Mouse (Mus musculus): ENCODE measurements around the gene Slc44a4. TPM values are rescaled to one million over a fixed set of nuclear protein-coding genes. Genes with fewer than 3 reads are reported as not detected.
"Not testable (repeated sequence)": the region's sequence is repeated elsewhere in the genome, so short reads cannot be mapped to it uniquely, and the experiment has no call there.

Slc44a4 gene
- polyA plus RNA-seq, 1 experiment, result 0.07 TPM

- TF ChIP-seq CTCF (IDR thresholded peaks at IDR 0.05; ENCODE audit: borderline replicate concordance, extremely low read depth, insufficient read depth, insufficient read length) (no peak), POLR2A (IDR thresholded peaks at IDR 0.05; ENCODE audit: borderline replicate concordance, extremely low read depth, insufficient read depth, insufficient read length, poor library complexity, severe bottlenecking) (0 out of 2 replicates have a peak, but pooled peaks have one; percentile 12)
- DNase-seq (ENCODE audit: low read depth), result peak; percentile 2
Measured at GRCm38 (mm10) chr17:34949553-34949969, 35.3 kb downstream of the Slc44a4 start.

GRCm38 (mm10) chr17:34950514-34951455 is 36.5 kb downstream of the Slc44a4 start:
- peak; percentile 18 for DNase-seq (ENCODE audit: low read depth)
- TF ChIP-seq CTCF (IDR thresholded peaks at IDR 0.05; ENCODE audit: borderline replicate concordance, extremely low read depth, insufficient read depth, insufficient read length), result peak; percentile 19; the same call in 1 of the 2 replicates
- no peak for TF ChIP-seq POLR2A (IDR thresholded peaks at IDR 0.05; ENCODE audit: borderline replicate concordance, extremely low read depth, insufficient read depth, insufficient read length, poor library complexity, severe bottlenecking)

GRCm38 (mm10) chr17:34951636-34952377 is 37.5 kb downstream of the Slc44a4 start:
- DNase-seq (ENCODE audit: low read depth), result peak; percentile 43
- no peak for TF ChIP-seq POLR2A (IDR thresholded peaks at IDR 0.05; ENCODE audit: borderline replicate concordance, extremely low read depth, insufficient read depth, insufficient read length, poor library complexity, severe bottlenecking)

- DNase-seq (ENCODE audit: low read depth), result peak; percentile 90
- peak; percentile 60; the same call in 1 of the 2 replicates for TF ChIP-seq CTCF (IDR thresholded peaks at IDR 0.05; ENCODE audit: borderline replicate concordance, extremely low read depth, insufficient read depth, insufficient read length)
- peak; percentile 91; the same call in 1 of the 2 replicates for TF ChIP-seq POLR2A (IDR thresholded peaks at IDR 0.05; ENCODE audit: borderline replicate concordance, extremely low read depth, insufficient read depth, insufficient read length, poor library complexity, severe bottlenecking)
Measured at GRCm38 (mm10) chr17:34952378-34953040, 38.2 kb downstream of the Slc44a4 start.

GRCm38 (mm10) chr17:34953258-34953657 is 39.0 kb downstream of the Slc44a4 start:
- DNase-seq (ENCODE audit: low read depth), result no peak
- TF ChIP-seq CTCF (IDR thresholded peaks at IDR 0.05; ENCODE audit: borderline replicate concordance, extremely low read depth, insufficient read depth, insufficient read length) (no peak), POLR2A (IDR thresholded peaks at IDR 0.05; ENCODE audit: borderline replicate concordance, extremely low read depth, insufficient read depth, insufficient read length, poor library complexity, severe bottlenecking) (no peak)

- no peak for TF ChIP-seq POLR2A (IDR thresholded peaks at IDR 0.05; ENCODE audit: borderline replicate concordance, extremely low read depth, insufficient read depth, insufficient read length, poor library complexity, severe bottlenecking)
- no peak for TF ChIP-seq CTCF (IDR thresholded peaks at IDR 0.05; ENCODE audit: borderline replicate concordance, extremely low read depth, insufficient read depth, insufficient read length)
Measured at GRCm38 (mm10) chr17:34953904-34954303, 39.6 kb downstream of the Slc44a4 start.

GRCm38 (mm10) chr17:34954831-34955230 is 40.6 kb downstream of the Slc44a4 start:
- TF ChIP-seq POLR2A (IDR thresholded peaks at IDR 0.05; ENCODE audit: borderline replicate concordance, extremely low read depth, insufficient read depth, insufficient read length, poor library complexity, severe bottlenecking) (no peak), CTCF (IDR thresholded peaks at IDR 0.05; ENCODE audit: borderline replicate concordance, extremely low read depth, insufficient read depth, insufficient read length) (no peak)
- DNase-seq (ENCODE audit: low read depth), result no peak

More at GRCm38 (mm10) chr17:34953904-34954303, 39.6 kb downstream of the Slc44a4 start:
- DNase-seq (ENCODE audit: low read depth), result no peak

- TF ChIP-seq POLR2A (IDR thresholded peaks at IDR 0.05; ENCODE audit: borderline replicate concordance, extremely low read depth, insufficient read depth, insufficient read length, poor library complexity, severe bottlenecking), result no peak
- TF ChIP-seq CTCF (IDR thresholded peaks at IDR 0.05; ENCODE audit: borderline replicate concordance, extremely low read depth, insufficient read depth, insufficient read length), result no peak
- DNase-seq (ENCODE audit: low read depth), result no peak
Measured at GRCm38 (mm10) chr17:34955884-34956283, 41.6 kb downstream of the Slc44a4 start.

- TF ChIP-seq POLR2A (IDR thresholded peaks at IDR 0.05; ENCODE audit: borderline replicate concordance, extremely low read depth, insufficient read depth, insufficient read length, poor library complexity, severe bottlenecking), result no peak
- TF ChIP-seq CTCF (IDR thresholded peaks at IDR 0.05; ENCODE audit: borderline replicate concordance, extremely low read depth, insufficient read depth, insufficient read length), result no peak
- peak; percentile 57 for DNase-seq (ENCODE audit: low read depth)
Measured at GRCm38 (mm10) chr17:34956340-34956739, 42.1 kb downstream of the Slc44a4 start.

GRCm38 (mm10) chr17:34957291-34957690 is 43.0 kb downstream of the Slc44a4 start:
- DNase-seq (ENCODE audit: low read depth), result not testable (repeated sequence)

- DNase-seq (ENCODE audit: low read depth), result not testable (repeated sequence)
Measured at GRCm38 (mm10) chr17:34957966-34958365, 43.7 kb downstream of the Slc44a4 start.

- not testable (repeated sequence) for DNase-seq (ENCODE audit: low read depth)
Measured at GRCm38 (mm10) chr17:34958734-34959129, 44.5 kb downstream of the Slc44a4 start.

GRCm38 (mm10) chr17:34959130-34959778 is 45.0 kb downstream of the Slc44a4 start, which contains the start of gene Hspa1b:
Gene Hspa1b (minus strand): TSS chr17:34959238.
- peak; percentile 84 for DNase-seq (ENCODE audit: low read depth)

All from brain, embryonic 14.5 days (tissue).